Mouse (Mus musculus): Measurements from ENCODE around the gene Vmn1r198.
"Not testable (repeated sequence)": the region's sequence is repeated elsewhere in the genome, so short reads cannot be mapped to it uniquely, and the experiment has no call there.

Vmn1r198 gene

DNA sequence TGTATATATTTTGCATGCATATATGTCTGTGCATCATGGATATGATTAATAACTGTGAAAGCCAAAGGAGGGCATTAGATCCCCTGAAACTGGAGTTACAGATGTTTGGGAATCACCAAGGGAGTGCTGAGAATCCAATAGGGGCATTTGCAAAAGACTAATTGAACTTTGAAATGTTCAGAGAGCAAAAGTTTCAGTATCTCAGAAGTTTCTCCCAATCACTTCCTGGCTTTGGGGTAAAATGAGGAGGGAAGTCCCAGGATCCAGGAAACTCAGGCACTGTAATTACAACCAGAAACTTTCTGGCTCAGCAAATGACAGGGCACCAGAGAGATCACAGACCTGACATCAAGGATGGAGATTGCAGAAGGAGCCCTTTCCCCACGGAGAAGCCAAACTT lies at the start of gene Vmn1r198:
Gene Vmn1r198 (plus strand): TSS at position 301 of the 400 bp plus-strand sequence.
- DNase-seq, result no peak

DNA sequence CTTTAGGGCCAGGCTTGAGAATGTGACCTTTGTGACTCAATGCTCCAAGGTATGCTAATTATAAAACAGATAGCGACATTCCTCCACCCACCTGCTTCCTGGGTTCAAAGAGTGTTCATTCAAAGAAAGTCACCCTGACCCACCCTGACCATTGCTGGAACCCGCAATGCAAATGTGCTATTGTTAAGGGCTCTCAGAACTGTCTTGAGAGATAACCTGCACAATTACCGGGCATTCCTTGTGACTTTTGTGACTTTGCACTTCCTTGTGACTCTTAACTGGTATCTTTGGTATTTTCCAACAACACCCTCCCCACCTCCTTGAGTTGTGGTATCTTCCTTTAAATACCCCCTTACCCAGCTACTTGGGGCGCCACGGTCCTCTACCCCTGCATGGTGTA lies 42.1 kb upstream of the Vmn1r198 start:
- not testable (repeated sequence) for DNase-seq

DNA sequence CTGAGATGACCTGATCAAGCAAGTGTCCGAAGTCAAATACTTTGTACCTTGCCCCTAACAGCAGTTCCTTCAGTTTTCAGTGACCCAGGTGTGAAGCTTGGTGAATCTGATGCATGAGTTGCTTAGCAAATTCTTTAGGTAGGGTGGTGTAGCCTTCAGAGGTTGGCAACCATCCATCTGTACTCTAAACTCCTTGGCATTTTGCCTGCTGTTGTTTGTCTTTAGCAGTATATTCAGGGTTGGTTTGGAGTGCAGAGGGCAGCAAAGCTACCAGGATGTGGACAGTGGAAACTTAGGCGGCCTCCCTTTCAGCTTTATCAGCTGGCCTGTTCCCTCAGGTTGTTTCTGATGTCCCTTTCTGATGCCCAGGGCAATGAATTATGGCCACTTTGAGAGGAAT lies 34.8 kb upstream of the Vmn1r198 start:
- no peak for DNase-seq

DNA sequence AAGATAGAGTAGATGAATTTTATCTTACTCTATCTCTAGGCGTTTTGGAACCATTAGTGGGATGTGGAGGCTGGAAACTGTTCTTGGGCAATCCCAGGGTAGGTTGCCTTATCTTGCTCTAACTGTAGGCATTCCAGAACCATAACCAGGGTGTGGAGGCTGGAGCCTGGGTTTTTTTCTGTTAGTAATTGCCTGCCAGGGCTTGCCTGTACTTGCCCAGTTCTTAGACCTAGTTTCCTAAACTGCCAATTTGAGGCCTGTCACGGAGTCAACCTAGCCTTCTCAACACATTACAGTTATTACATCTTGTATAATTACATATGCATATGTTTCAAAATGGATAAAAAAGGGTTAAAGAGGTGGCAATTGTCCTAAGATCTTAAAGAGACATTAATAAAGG lies 32.8 kb upstream of the Vmn1r198 start:
- DNase-seq, result no peak

DNA sequence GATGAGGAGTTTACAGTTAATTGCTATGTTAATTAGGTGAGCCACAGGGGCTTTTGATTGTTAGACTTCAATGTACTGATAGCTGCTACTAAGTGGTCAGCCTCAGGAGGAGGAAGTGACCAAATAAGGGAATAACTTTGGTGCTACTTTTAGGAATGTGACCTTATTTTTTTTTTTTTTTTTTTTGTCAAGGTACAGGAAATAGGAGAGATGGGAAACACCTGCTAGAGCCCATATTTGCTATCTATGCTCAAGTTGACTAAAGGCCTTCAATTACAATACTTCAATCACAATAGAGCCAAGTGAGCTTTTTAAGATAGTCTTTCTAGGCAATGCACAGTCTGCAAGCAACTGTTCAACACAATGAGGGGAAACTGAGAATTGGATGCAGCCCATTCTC lies 30.1 kb upstream of the Vmn1r198 start:
- DNase-seq, result no peak

DNA sequence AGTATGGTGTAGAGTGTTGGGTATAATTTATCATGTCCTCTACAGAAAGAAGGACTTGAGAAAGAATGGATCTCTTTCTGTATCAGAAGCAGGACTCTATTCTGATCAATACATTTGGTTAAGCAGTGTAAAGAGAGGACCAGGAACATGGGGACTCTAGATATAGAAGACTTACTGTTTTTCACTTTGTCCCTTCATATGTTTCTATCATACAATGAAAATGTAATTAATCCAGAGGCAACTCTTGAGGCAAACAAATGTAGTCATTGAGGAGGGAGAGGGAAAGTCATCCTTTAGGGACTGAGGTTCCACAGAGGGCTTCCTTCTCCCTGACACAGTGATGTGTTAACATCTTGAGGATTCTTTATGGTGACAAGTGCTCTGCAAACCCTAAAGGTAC lies 25.9 kb upstream of the Vmn1r198 start, which contains the start of gene Vmn1r197:
Gene Vmn1r197 (plus strand): TSS at position 301 of the 400 bp plus-strand sequence.
- no peak for DNase-seq

DNA sequence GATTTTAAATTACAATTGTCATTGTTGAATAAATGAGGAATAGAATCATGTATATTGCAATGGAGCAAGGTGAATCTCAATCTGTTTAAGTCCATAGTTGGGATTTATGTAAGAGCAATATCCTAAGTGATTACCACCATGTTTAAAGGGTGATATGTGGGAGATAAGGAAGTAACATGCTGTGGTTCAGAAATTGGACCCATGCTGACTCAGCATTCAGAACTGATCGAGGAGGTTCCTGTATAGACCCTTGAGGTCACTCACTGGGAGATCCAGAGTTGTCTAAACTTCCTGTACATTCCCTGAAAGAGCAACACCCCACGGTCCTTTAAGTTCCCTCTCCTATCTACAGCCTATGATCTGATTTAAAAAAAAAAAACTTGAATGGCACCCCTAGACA lies 16.9 kb upstream of the Vmn1r198 start:
- DNase-seq, result no peak

DNA sequence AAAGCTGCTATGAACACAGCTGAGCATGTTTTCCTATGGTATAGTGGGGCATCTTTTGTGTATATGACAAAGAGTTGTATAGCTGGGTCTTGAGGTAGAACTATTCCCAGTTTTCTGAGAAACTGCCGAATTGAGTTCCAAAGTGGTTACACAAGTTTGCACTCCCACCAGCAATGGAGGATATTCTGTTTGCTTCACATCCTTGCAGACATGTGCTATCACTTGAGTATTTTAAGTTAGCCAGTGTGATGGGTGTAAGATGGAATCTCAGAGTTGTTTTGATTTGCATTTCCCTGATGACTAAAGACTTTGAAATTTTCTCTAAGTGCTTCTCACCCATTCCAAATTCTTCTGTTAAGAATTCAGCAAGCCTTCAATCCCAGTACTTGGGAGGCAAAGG lies 14.6 kb upstream of the Vmn1r198 start:
- no peak for DNase-seq

DNA sequence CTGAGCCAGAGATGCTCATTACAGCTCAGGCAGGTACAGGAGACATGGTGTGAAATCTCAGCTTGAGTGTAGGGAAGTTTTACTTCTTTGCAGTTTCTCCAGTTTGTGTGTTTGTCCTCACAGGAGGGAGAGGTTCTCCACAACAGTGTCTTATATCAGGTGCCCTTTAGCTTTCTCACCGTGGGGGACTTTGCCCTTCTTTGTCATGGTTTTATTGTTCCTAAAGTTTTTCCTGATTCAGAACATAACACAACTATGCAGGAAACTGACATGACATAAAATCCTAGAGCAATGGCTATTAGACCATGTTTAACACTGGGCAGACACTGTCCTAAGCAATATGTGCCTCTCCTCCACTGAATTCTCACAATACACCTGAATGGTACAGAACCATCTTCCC lies 649 bp downstream of the Vmn1r198 start:
- no peak for DNase-seq

DNA sequence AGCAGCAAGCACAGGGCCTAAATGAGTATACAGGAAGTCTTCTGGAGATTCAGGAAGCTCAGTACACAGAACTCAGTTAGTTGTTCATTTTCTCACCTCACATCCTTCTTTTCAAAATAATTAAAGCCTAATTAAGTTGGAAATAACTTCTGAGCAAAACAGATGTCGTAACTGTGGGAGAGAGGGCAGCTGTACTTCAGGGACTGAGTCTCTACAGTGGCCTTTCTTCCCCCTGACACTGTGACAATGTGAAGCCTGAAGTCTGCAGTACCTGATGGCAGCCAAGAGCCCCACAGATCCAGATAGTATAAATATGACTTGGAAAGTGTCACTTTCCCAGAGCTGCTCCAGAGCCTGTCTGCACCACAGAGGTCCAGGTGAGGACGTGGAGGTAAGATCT lies 29.4 kb downstream of the Vmn1r198 start, which contains the start of gene Vmn1r199:
Gene Vmn1r199 (plus strand): TSS at position 301 of the 400 bp plus-strand sequence.
- DNase-seq, result no peak

DNA sequence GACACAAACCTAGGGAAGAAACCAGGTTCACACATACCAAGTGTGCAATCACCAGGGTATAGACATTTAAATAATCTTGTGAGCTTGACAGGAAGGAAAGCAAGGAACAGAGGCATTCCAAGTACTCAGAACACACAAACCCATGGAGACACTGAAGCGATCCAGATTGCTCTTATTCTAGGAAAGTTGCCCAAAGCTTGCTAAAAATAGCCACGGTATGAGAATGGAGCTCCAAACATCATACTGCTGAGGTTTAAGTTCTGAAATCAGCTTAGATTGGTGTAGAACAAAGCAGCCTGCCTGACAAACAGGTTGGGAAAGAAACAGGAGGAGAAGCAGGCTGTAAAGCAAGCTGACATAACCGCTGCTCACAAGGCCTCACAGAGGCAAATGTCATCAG lies 31.0 kb downstream of the Vmn1r198 start:
- not testable (repeated sequence) for DNase-seq

DNA sequence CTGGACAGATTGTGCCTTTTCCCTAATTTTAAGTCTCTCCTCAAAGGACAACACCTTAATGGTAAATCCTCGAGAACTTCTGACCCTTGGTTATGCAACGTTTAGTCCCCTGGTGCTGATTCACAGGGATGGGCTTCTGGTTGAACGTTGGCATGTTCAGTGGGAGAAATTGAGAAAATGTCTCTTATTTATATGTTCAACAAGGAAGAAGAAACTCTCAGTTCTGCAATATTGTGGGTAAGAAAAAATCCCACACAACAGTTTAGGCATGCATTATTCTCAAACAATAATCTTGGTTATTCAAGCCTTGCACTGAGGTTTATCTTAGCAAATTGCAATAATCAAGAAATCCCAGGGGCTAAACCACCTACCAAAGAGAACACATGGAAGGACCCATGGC lies 33.2 kb downstream of the Vmn1r198 start:
- DNase-seq, result no peak

DNA sequence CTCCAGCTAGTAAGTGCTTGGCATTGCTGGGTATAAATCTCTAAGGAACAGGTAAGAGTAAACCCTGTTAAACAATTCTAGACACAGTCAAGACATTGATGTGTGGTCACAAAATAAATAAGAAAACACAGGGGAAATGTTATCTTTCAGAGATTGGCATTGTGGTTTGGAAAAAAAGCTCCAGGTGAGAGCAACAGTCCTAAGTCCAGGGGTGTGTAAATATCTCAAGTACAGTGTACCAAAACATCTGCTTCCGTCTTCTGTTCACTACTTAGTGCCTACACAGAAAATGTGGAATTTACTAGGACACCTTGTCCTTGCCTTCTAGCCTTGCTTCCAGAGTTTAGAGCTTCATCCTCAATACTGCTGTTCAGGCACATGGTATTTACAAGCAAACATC lies 36.9 kb downstream of the Vmn1r198 start:
- DNase-seq, result no peak

DNA sequence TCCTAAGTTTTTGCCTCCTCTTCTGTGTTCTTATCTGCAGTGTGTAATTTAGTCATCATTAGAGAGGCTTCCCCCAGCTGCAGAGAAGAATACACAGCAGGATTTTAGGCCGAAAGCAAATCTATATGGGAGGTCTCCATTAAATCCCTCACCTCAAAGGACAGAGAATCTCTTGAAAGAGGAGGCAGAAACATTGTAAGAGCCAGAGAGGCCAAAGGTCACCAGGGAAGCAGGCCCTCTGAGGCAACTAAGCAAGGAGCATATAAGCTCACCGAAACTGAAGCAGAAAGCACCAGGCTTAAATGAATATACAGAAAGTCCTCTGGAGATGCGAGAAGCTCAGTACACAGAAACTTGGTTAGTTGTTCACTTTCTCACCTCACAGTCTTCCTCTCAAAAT lies 39.9 kb downstream of the Vmn1r198 start, which contains the start of gene Vmn1r200:
Gene Vmn1r200 (plus strand): TSS at position 301 of the 400 bp plus-strand sequence.
- no peak for DNase-seq

DNA sequence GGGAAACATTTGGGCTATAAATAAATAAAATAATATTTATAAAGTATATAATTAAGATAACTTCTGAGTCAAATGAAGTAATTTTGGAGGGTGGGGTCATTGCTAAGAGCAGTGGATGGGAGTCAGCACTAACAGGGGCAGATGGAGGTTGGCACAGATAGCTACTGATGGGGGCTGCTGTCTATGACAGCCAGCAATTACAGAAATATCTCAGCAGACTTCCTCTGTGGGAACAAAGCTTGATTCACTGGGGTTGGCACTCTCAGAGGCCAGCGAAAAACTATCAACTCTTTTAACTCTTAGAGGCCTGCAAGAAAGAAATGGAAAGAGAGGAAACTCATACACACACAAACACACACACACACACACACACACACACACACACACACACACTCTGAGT lies 52.8 kb downstream of the Vmn1r198 start:
- DNase-seq, result no peak
